Mouse (Mus musculus) ES-E14 (cell line): Measurements from ENCODE around the gene Ccdc114. TPM values are rescaled to one million over a fixed set of nuclear protein-coding genes. Genes with fewer than 3 reads are reported as not detected.

Source experiments
- DNase-seq: peaks from one replicate; pipeline ENCODE4 v3.0.0-alpha.2; 2013; ENCODE audit warnings: low read depth, low spot score
- H3K27ac ChIP-seq: 2 replicates; pipeline ENCODE4 v1.5.1; 2012; ENCODE audit warnings: low read depth, mild to moderate bottlenecking, low read length, moderate library complexity, mixed read lengths; ENCODE audit not compliant: poor library complexity, insufficient read depth, severe bottlenecking
- H3K36me3 ChIP-seq: 2 replicates; pipeline ENCODE4 v1.6.1; 2012; ENCODE audit warnings: mild to moderate bottlenecking, low read length, moderate library complexity, mixed read lengths; ENCODE audit not compliant: control insufficient read depth, poor library complexity, insufficient read depth, severe bottlenecking
- H3K4me1 ChIP-seq, 2 experiments: fragments of 150-350 bp in 1 of 2; sonication (generic) in 1 of 2; 2 replicates each; pipeline ENCODE4 v1.6.1; 2012; ENCODE audit warnings: low read length in 2 of 2, mild to moderate bottlenecking in 1 of 2, mixed read lengths in 1 of 2; ENCODE audit not compliant: control insufficient read depth in 2 of 2, insufficient read depth in 2 of 2, poor library complexity in 1 of 2
- H3K4me3 ChIP-seq, 2 experiments: fragments of 150-350 bp in 1 of 2; sonication (generic) in 1 of 2; 2 replicates each; pipeline ENCODE4 v1.5.1; 2012; ENCODE audit warnings: low read length in 2 of 2, low read depth in 1 of 2, mild to moderate bottlenecking in 1 of 2, mixed read lengths in 1 of 2; ENCODE audit not compliant: insufficient read depth in 1 of 2, poor library complexity in 1 of 2, severe bottlenecking in 1 of 2
- H3K9ac ChIP-seq: 2 replicates; pipeline ENCODE4 v1.6.1; 2012; ENCODE audit warnings: low read depth, mild to moderate bottlenecking, low read length, mixed read lengths; ENCODE audit not compliant: poor library complexity, insufficient read depth, severe bottlenecking
- H3K9me3 ChIP-seq: fragments of 150-350 bp; sonication (generic); 2 replicates; pipeline ENCODE4 v1.6.1; 2012; ENCODE audit warnings: low read depth, mild to moderate bottlenecking, low read length; ENCODE audit not compliant: control insufficient read depth, insufficient read depth
- CHD2 ChIP-seq: IDR thresholded peaks from 2 replicates; pipeline ENCODE4 v1.6.1; 2014; ENCODE audit warnings: mild to moderate bottlenecking, low read depth, low read length, inconsistent platforms
- HCFC1 ChIP-seq: IDR thresholded peaks from 2 replicates; pipeline ENCODE4 v1.6.1; 2012; ENCODE audit warnings: low read length, inconsistent platforms, borderline replicate concordance; ENCODE audit not compliant: insufficient read depth
- MAFK ChIP-seq: IDR thresholded peaks from 2 replicates; pipeline ENCODE4 v1.6.1; 2014; ENCODE audit warnings: mild to moderate bottlenecking, low read depth, low read length, inconsistent platforms; ENCODE audit not compliant: insufficient read depth
- ZC3H11A ChIP-seq: IDR thresholded peaks from 2 replicates; pipeline ENCODE4 v1.6.1; 2012; ENCODE audit warnings: low read depth, mild to moderate bottlenecking, inconsistent platforms, low read length, borderline replicate concordance
- ZNF384 ChIP-seq: IDR thresholded peaks from 2 replicates; pipeline ENCODE4 v1.6.1; 2012; ENCODE audit warnings: low read depth, low read length, inconsistent platforms
- in situ Hi-C, 2 experiments: fragments of 600-800 bp; cut with MboI; formaldehyde crosslinking; loops; one replicate each; pipeline ENCODE4 v1.15.1; 2025; ENCODE audit warnings: low sequenced_read_pairs in 2 of 2, inconsistent platforms in 1 of 2; ENCODE audit not compliant: unreplicated experiment in 2 of 2
- total RNA-seq: library from RNA; depleted of rRNA; stranded (reverse); fragments of 300-350 nt; gene quantifications from 2 replicates; pipeline ENCODE4 v1.2.3, GENCODE M21; 2012

The Ccdc114 gene
- total RNA-seq, 1 experiment: 7.7 TPM

DNA sequence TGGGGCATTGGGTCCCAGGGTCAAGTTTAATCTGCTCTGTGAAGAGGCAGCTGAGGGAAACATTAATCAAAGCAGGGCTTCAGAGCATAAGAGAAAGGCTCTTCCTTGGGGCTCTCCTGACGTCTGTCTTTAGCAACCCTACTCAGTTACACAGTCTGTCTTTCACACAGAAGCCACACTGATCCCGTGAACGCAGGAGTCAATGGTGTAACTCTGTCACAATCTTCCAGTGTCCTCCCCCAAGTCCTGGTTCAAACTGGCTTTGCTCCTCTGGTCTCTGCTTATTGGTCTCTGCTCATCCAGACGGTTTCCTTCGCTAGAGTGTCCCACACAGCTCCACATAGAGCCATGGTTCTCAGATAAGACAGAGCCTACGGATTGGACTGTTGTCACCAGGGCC is 50.2 kb downstream of the Ccdc114 start:
- no peak for DNase-seq
- Histone ChIP-seq H3K27ac (no peak overlapping the region), H3K4me3 (no peak overlapping the region), H3K9ac (peak overlapping the region; percentile 17; the same call in 1 of the 2 replicates), H3K36me3 (no peaks in the 10 kb centered on the region), H3K9me3 (no peaks in the 10 kb centered on the region), H3K4me1 (peaks cover 0 to 2% of the 10 kb centered on the region in 2 experiments; a peak in 1 of 4 replicates)
- in situ Hi-C loops: no loop called here
- no peak for TF ChIP-seq CHD2
- no peak for TF ChIP-seq ZC3H11A
- no peak for TF ChIP-seq MAFK
- TF ChIP-seq ZNF384: no peak
- TF ChIP-seq HCFC1: no peak

GRCm38 (mm10) chr7:45974512-45974911 is 50.6 kb downstream of the Ccdc114 start:
- in situ Hi-C loops: no loop called here
- H3K9me3 ChIP-seq: no peaks in the 10 kb centered on the region
- TF ChIP-seq ZNF384 (no peak), HCFC1 (no peak), CHD2 (no peak), MAFK (no peak), ZC3H11A (no peak)

DNA sequence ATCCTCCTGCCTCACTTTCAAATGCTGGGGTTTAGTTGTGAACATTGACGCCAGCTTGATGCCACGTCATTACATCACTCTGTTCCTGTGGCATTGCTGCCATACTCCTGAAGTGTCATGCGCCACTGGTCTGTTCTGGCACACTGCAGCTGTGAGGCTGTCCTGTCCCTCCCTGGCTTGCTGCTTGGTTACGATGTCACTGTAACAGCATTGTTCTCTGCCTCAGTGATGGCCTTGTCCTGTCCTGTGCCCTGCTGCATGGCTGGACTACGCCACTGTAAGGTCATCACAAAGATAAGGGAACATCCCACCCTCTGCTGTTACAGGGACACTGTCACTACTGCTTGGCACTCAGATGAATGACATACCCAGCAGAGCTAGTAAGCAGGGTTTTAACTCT is 57.7 kb downstream of the Ccdc114 start:
- Histone ChIP-seq H3K27ac (no peak overlapping the region), H3K4me1 (peaks cover 0 to 2% of the 10 kb centered on the region in 2 experiments; a peak in 1 of 4 replicates), H3K9ac (no peak overlapping the region), H3K9me3 (no peaks in the 10 kb centered on the region), H3K4me3 (no peak overlapping the region), H3K36me3 (no peaks in the 10 kb centered on the region)
- TF ChIP-seq MAFK: no peak
- TF ChIP-seq CHD2: no peak
- TF ChIP-seq ZNF384: no peak
- DNase-seq: no peak
- in situ Hi-C loops: no loop called here

More at GRCm38 (mm10) chr7:45974512-45974911, 50.6 kb downstream of the Ccdc114 start:
- no peak overlapping the region for H3K9ac ChIP-seq
- H3K4me1 ChIP-seq: peaks cover 0 to 2% of the 10 kb centered on the region in 2 experiments; a peak in 1 of 4 replicates
- H3K36me3 ChIP-seq: no peaks in the 10 kb centered on the region
- DNase-seq: no peak
- H3K4me3 ChIP-seq: no peak overlapping the region
- H3K27ac ChIP-seq: no peak overlapping the region

GRCm38 (mm10) chr7:45986893-45987292 is 63.0 kb downstream of the Ccdc114 start:
- Histone ChIP-seq H3K4me1 (no peaks in the 10 kb centered on the region), H3K4me3 (no peak overlapping the region), H3K9ac (no peak overlapping the region), H3K36me3 (no peaks in the 10 kb centered on the region), H3K9me3 (no peaks in the 10 kb centered on the region), H3K27ac (no peak overlapping the region)
- TF ChIP-seq CHD2: peak; percentile 74
- TF ChIP-seq MAFK: no peak
- in situ Hi-C loops: no loop called here
- peak; percentile 24 for DNase-seq

GRCm38 (mm10) chr7:45988344-45988743 is 64.5 kb downstream of the Ccdc114 start:
- in situ Hi-C loops: no loop called here
- DNase-seq: no peak
- H3K4me3 ChIP-seq: no peak overlapping the region

More at GRCm38 (mm10) chr7:45988344-45988743, 64.5 kb downstream of the Ccdc114 start:
- TF ChIP-seq ZNF384 (no peak), CHD2 (no peak), HCFC1 (no peak), ZC3H11A (no peak), MAFK (no peak)
- H3K36me3 ChIP-seq: no peaks in the 10 kb centered on the region
- H3K9ac ChIP-seq: no peak overlapping the region
- H3K4me1 ChIP-seq: no peaks in the 10 kb centered on the region
- no peaks in the 10 kb centered on the region for H3K9me3 ChIP-seq
- no peak overlapping the region for H3K27ac ChIP-seq
